9 mouse cellular contexts compared by ENCODE assay signal in genomic region chr10:81327959-81328358, GRCm38 (mm10). TPM values are rescaled to one million over a fixed set of nuclear protein-coding genes. Genes with fewer than 3 reads are reported as not detected.
DNase-seq lines count a peak whose midpoint lies in the region; ATAC-seq and TF ChIP-seq lines count a peak whose summit lies in the region.
"Had no signal": no experiment of that assay in that cellular context is flagged by ENCODE, and none has a peak within 500 bp of the region (broad histone marks: within the 10 kb centered on the region; RNA-seq: fewer than 3 reads in every experiment).

No protein-coding gene starts in this region.

- H3K4me2 ChIP-seq in forebrain, postnatal 0 days (ENCODE audit: low read depth) = no peak overlapping the region
- no peak overlapping the region for H3K4me2 ChIP-seq in midbrain, embryonic 12.5 days (replicated peaks)
- no peak overlapping the region for H3K4me2 ChIP-seq in midbrain, embryonic 14.5 days (ENCODE audit: low read length)
- peak overlapping the region; percentile 62; the same call in 1 of the 2 replicates for H3K4me2 ChIP-seq in stomach, embryonic 16.5 days (ENCODE audit: low read depth, low read length)

- no peak for ATAC-seq in forebrain, postnatal 0 days
- ATAC-seq in midbrain, embryonic 12.5 days (ENCODE audit: low FRiP score, low read depth) = no peak
- ATAC-seq in midbrain, embryonic 14.5 days (ENCODE audit: low FRiP score, low TSS enrichment) = no peak
- ATAC-seq in stomach, embryonic 16.5 days (ENCODE audit: insufficient read depth, low FRiP score) = no peak

- no peaks in the 10 kb centered on the region for H3K9me3 ChIP-seq in forebrain, embryonic 10.5 days
- H3K9me3 ChIP-seq in forebrain, postnatal 0 days (ENCODE audit: low read length) = no peaks in the 10 kb centered on the region
- no peaks in the 10 kb centered on the region for H3K9me3 ChIP-seq in midbrain, embryonic 12.5 days
- H3K9me3 ChIP-seq in midbrain, embryonic 14.5 days (ENCODE audit: control insufficient read depth, low read length) = no peaks in the 10 kb centered on the region
- H3K9me3 ChIP-seq in stomach, embryonic 16.5 days (replicated peaks; ENCODE audit: control insufficient read depth, low read length) = no peaks in the 10 kb centered on the region

- TF ChIP-seq CTCF in forebrain, postnatal 0 days (IDR thresholded peaks at IDR 0.05; ENCODE audit: low read depth) = no peak

- DNase-seq in forebrain, embryonic 10.5 days (ENCODE audit: extremely low spot score, low spot score) = no peak
- no peak for DNase-seq in forebrain, postnatal 0 days
- no peak for DNase-seq in midbrain, embryonic 14.5 days
- DNase-seq in kidney, postnatal 4 days = peak; percentile 36 to 60
- DNase-seq in yolk sac, embryonic 10.5 days (ENCODE audit: low spot score) = no peak
- DNase-seq in spleen, postnatal 36 days (ENCODE audit: low spot score in 2 of 2) = no peak

- peak overlapping the region; percentile 58 for H3K27ac ChIP-seq in forebrain, embryonic 10.5 days
- no peak overlapping the region for H3K27ac ChIP-seq in forebrain, postnatal 0 days (ENCODE audit: low read depth, low read length)
- 0 out of 2 replicates have a peak overlapping the region, but pooled peaks have one; percentile 25 for H3K27ac ChIP-seq in midbrain, embryonic 12.5 days (replicated peaks)
- no peak overlapping the region for H3K27ac ChIP-seq in midbrain, embryonic 14.5 days (replicated peaks; ENCODE audit: low read depth, low read length)
- peak overlapping the region; percentile 97 for H3K27ac ChIP-seq in stomach, embryonic 16.5 days (ENCODE audit: low read length)

- WGBS in forebrain, embryonic 10.5 days = 44% methylated on average over 2 of the region's 2 CpGs
- 63% methylated on average over 2 of the region's 2 CpGs for WGBS in forebrain, postnatal 0 days
- 60% methylated on average over 2 of the region's 2 CpGs for WGBS in midbrain, embryonic 12.5 days
- WGBS in midbrain, embryonic 14.5 days = 62% methylated on average over 2 of the region's 2 CpGs
- 14% methylated on average over 2 of the region's 2 CpGs for WGBS in stomach, embryonic 16.5 days

- peaks cover 30% of the 10 kb centered on the region for H3K27me3 ChIP-seq in forebrain, embryonic 10.5 days (ENCODE audit: poor library complexity, severe bottlenecking)
- no peaks in the 10 kb centered on the region for H3K27me3 ChIP-seq in forebrain, postnatal 0 days (ENCODE audit: insufficient read depth, low read length)
- H3K27me3 ChIP-seq in midbrain, embryonic 12.5 days = peaks cover 20% of the 10 kb centered on the region
- H3K27me3 ChIP-seq in midbrain, embryonic 14.5 days (ENCODE audit: control insufficient read depth, insufficient read depth, low read length) = peaks cover 4% of the 10 kb centered on the region; the same call in 1 of the 2 replicates
- no peaks in the 10 kb centered on the region for H3K27me3 ChIP-seq in stomach, embryonic 16.5 days (ENCODE audit: control insufficient read depth, insufficient read depth, low read length)

- H3K9ac ChIP-seq in forebrain, postnatal 0 days = no peak overlapping the region
- no peak overlapping the region for H3K9ac ChIP-seq in midbrain, embryonic 12.5 days (replicated peaks)
- no peak overlapping the region for H3K9ac ChIP-seq in midbrain, embryonic 14.5 days (replicated peaks; ENCODE audit: low read length)
- H3K9ac ChIP-seq in stomach, embryonic 16.5 days (ENCODE audit: low read length) = peak overlapping the region; percentile 71

- H3K4me1 ChIP-seq in forebrain, embryonic 10.5 days = peaks cover 36% of the 10 kb centered on the region
- H3K4me1 ChIP-seq in forebrain, postnatal 0 days (ENCODE audit: insufficient read depth) = no peaks in the 10 kb centered on the region
- H3K4me1 ChIP-seq in midbrain, embryonic 12.5 days = 0 out of 2 replicates have a peak, but pooled peaks cover 3% of the 10 kb centered on the region
- H3K4me1 ChIP-seq in midbrain, embryonic 14.5 days (ENCODE audit: control insufficient read depth, insufficient read depth, low read length) = no peaks in the 10 kb centered on the region
- H3K4me1 ChIP-seq in stomach, embryonic 16.5 days (ENCODE audit: control insufficient read depth, insufficient read depth, low read length) = peaks cover 30% of the 10 kb centered on the region

- H3K4me3 ChIP-seq in forebrain, embryonic 10.5 days = peak overlapping the region; percentile 9; the same call in 1 of the 2 replicates
- no peak overlapping the region for H3K4me3 ChIP-seq in forebrain, postnatal 0 days (ENCODE audit: low read depth, low read length)
- no peak overlapping the region for H3K4me3 ChIP-seq in midbrain, embryonic 12.5 days
- no peak overlapping the region for H3K4me3 ChIP-seq in midbrain, embryonic 14.5 days (replicated peaks; ENCODE audit: low read depth, low read length)
- no peak overlapping the region for H3K4me3 ChIP-seq in stomach, embryonic 16.5 days (replicated peaks; ENCODE audit: low read length)

- peaks cover 58% of the 10 kb centered on the region for H3K36me3 ChIP-seq in forebrain, embryonic 10.5 days (replicated peaks)
- peaks cover 48% of the 10 kb centered on the region for H3K36me3 ChIP-seq in forebrain, postnatal 0 days (ENCODE audit: insufficient read depth)
- H3K36me3 ChIP-seq in midbrain, embryonic 12.5 days = peaks cover 46% of the 10 kb centered on the region
- H3K36me3 ChIP-seq in midbrain, embryonic 14.5 days (ENCODE audit: control insufficient read depth, insufficient read depth, low read length) = peaks cover 52% of the 10 kb centered on the region
- H3K36me3 ChIP-seq in stomach, embryonic 16.5 days (ENCODE audit: control insufficient read depth, insufficient read depth, low read length) = peaks cover 35% of the 10 kb centered on the region

RNA-seq across cellular contexts. Expression of gene Tbxa2r, which starts 0.6 kb away (rescaled TPM):
- polyA plus RNA-seq in forebrain, embryonic 10.5 days (2016; fragmentation: Nextera tagmentation; extraction: Ambion mirVana) = 2.4 and 3.0 TPM in 2 replicates
- 2.4 and 3.9 TPM in 2 replicates for total RNA-seq in forebrain, postnatal 0 days (2014; rRNA removed)
- polyA plus RNA-seq in forebrain, postnatal 0 days (2015; fragmentation: Nextera tagmentation; extraction: Ambion mirVana) = 3.3 and 3.4 TPM in 2 replicates
- polyA plus RNA-seq in midbrain, embryonic 12.5 days (2016; fragmentation: Nextera tagmentation; extraction: Ambion mirVana) = 3.7 and 4.4 TPM in 2 replicates
- polyA plus RNA-seq in midbrain, embryonic 14.5 days (2014; fragmentation: Nextera tagmentation; extraction: Ambion mirVana) = 2.9 and 3.7 TPM in 2 replicates
- 28.1 and 31.5 TPM in 2 replicates for polyA plus RNA-seq in stomach, embryonic 16.5 days (2015; fragmentation: Nextera tagmentation; extraction: Ambion mirVana)

RNA-seq across cellular contexts. Expression of gene Cactin, which starts 7.1 kb away (rescaled TPM):
- 56.0 and 56.7 TPM in 2 replicates for polyA plus RNA-seq in forebrain, embryonic 10.5 days (2016; fragmentation: Nextera tagmentation; extraction: Ambion mirVana)
- total RNA-seq in forebrain, postnatal 0 days (2014; rRNA removed) = 24.2 and 43.4 TPM in 2 replicates
- 19.9 and 24.2 TPM in 2 replicates for polyA plus RNA-seq in forebrain, postnatal 0 days (2015; fragmentation: Nextera tagmentation; extraction: Ambion mirVana)
- polyA plus RNA-seq in midbrain, embryonic 12.5 days (2016; fragmentation: Nextera tagmentation; extraction: Ambion mirVana) = 58.8 and 60.5 TPM in 2 replicates
- 22.6 and 22.8 TPM in 2 replicates for polyA plus RNA-seq in midbrain, embryonic 14.5 days (2014; fragmentation: Nextera tagmentation; extraction: Ambion mirVana)
- polyA plus RNA-seq in stomach, embryonic 16.5 days (2015; fragmentation: Nextera tagmentation; extraction: Ambion mirVana) = 22.4 and 26.7 TPM in 2 replicates

RNA-seq across cellular contexts. Expression of gene Gipc3, which starts 15.1 kb away (rescaled TPM):
- polyA plus RNA-seq in forebrain, embryonic 10.5 days (2016; fragmentation: Nextera tagmentation; extraction: Ambion mirVana) = not detected in 2 replicates
- total RNA-seq in forebrain, postnatal 0 days (2014; rRNA removed) = 0.15 TPM in 1 of 2 replicates, not detected in the other
- polyA plus RNA-seq in forebrain, postnatal 0 days (2015; fragmentation: Nextera tagmentation; extraction: Ambion mirVana) = not detected in 2 replicates
- polyA plus RNA-seq in midbrain, embryonic 12.5 days (2016; fragmentation: Nextera tagmentation; extraction: Ambion mirVana) = not detected in 2 replicates
- not detected in 2 replicates for polyA plus RNA-seq in midbrain, embryonic 14.5 days (2014; fragmentation: Nextera tagmentation; extraction: Ambion mirVana)
- 0.05 TPM in 1 of 2 replicates, not detected in the other for polyA plus RNA-seq in stomach, embryonic 16.5 days (2015; fragmentation: Nextera tagmentation; extraction: Ambion mirVana)
- total RNA-seq: common myeloid progenitor, adult 5-6 weeks had no signal

RNA-seq across cellular contexts. Expression of gene Hmg20b, which starts 22.3 kb away (rescaled TPM):
- polyA plus RNA-seq in forebrain, embryonic 10.5 days (2016; fragmentation: Nextera tagmentation; extraction: Ambion mirVana) = 101 and 108 TPM in 2 replicates
- 15.1 and 21.6 TPM in 2 replicates for total RNA-seq in forebrain, postnatal 0 days (2014; rRNA removed)
- polyA plus RNA-seq in forebrain, postnatal 0 days (2015; fragmentation: Nextera tagmentation; extraction: Ambion mirVana) = 25.1 and 25.2 TPM in 2 replicates
- 90.8 and 97.9 TPM in 2 replicates for polyA plus RNA-seq in midbrain, embryonic 12.5 days (2016; fragmentation: Nextera tagmentation; extraction: Ambion mirVana)
- 30.6 and 36.5 TPM in 2 replicates for polyA plus RNA-seq in midbrain, embryonic 14.5 days (2014; fragmentation: Nextera tagmentation; extraction: Ambion mirVana)
- polyA plus RNA-seq in stomach, embryonic 16.5 days (2015; fragmentation: Nextera tagmentation; extraction: Ambion mirVana) = 67.7 and 70.2 TPM in 2 replicates

RNA-seq across cellular contexts. Expression of gene Mfsd12, which starts 29.3 kb away (rescaled TPM):
- 6.7 and 7.5 TPM in 2 replicates for polyA plus RNA-seq in forebrain, embryonic 10.5 days (2016; fragmentation: Nextera tagmentation; extraction: Ambion mirVana)
- 19.8 and 23.4 TPM in 2 replicates for total RNA-seq in forebrain, postnatal 0 days (2014; rRNA removed)
- 10.1 TPM in 2 replicates for polyA plus RNA-seq in forebrain, postnatal 0 days (2015; fragmentation: Nextera tagmentation; extraction: Ambion mirVana)
- polyA plus RNA-seq in midbrain, embryonic 12.5 days (2016; fragmentation: Nextera tagmentation; extraction: Ambion mirVana) = 12.0 and 13.7 TPM in 2 replicates
- polyA plus RNA-seq in midbrain, embryonic 14.5 days (2014; fragmentation: Nextera tagmentation; extraction: Ambion mirVana) = 5.9 and 9.2 TPM in 2 replicates
- polyA plus RNA-seq in stomach, embryonic 16.5 days (2015; fragmentation: Nextera tagmentation; extraction: Ambion mirVana) = 7.3 and 8.6 TPM in 2 replicates

Comparison
In these comparisons a context has a peak if more than half of its experiments do, and no peak if none do; other contexts are left out.
1. H3K27ac ChIP-seq: peak in forebrain, embryonic 10.5 days (single experiment), midbrain, embryonic 12.5 days (single experiment) and stomach, embryonic 16.5 days (single experiment); none in forebrain, postnatal 0 days (single experiment) and midbrain, embryonic 14.5 days (single experiment).
2. DNase-seq: peak in kidney, postnatal 4 days (2 of 2); none in forebrain, embryonic 10.5 days (single experiment), forebrain, postnatal 0 days (single experiment), midbrain, embryonic 14.5 days (single experiment), yolk sac, embryonic 10.5 days (single experiment) and spleen, postnatal 36 days (0 of 2).